Mouse (Mus musculus) ovary, postnatal 10 days (tissue): ENCODE measurements around the gene Irf4.

Source experiments
- DNase-seq: peaks from one replicate; pipeline ENCODE4 v3.0.0; 2022; ENCODE audit warnings: low spot score

The Irf4 gene

DNA sequence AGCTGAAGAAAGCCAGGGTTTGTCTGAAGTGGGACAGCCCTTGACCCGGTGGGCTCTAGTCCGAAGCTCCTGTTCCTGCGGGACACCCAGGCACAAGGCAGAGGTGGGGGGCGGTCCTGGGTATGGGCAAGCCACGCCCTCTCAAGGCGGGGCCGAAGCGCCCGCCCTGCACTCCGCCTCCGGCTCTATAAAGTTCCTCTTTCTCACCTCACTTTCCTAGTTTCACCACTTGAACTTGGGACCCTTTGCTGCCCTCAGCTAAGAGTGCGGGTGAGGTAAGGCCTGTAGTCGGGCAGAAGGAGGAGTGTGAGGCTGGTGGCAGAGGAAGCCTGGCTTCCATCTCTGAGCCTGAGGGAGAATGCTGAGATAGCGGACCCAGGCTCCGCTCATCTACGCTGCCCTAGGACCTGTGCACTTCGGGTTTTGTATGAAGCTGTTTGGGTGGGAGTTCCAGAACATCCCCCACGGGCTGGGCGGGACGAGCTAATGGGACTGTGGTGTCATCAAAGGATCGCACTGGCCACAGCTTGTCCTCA is at the start of gene Irf4:
Gene Irf4 (plus strand): TSS at position 206 of the 536 bp plus-strand sequence.
- DNase-seq: peak; percentile 13

DNA sequence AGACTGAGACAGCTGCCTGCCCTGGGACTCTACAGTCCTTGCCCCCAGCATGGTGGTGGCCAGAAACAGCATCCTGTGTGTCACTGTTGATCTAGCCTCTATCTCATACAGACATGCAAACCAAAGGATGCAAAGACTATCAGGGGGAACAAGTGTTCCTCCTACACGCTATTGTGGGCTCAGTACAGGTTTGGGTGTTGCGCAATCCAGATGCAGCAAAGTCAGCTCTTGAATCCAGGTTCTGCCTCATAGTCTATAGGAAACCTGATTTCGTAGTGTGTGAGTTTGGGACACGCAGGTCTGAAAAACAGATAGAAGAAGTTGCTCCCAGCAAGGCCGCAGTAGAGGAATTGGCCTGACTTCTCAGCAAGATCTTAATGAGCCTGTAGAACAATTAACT is 46.3 kb upstream of the Irf4 start:
- no peak for DNase-seq

DNA sequence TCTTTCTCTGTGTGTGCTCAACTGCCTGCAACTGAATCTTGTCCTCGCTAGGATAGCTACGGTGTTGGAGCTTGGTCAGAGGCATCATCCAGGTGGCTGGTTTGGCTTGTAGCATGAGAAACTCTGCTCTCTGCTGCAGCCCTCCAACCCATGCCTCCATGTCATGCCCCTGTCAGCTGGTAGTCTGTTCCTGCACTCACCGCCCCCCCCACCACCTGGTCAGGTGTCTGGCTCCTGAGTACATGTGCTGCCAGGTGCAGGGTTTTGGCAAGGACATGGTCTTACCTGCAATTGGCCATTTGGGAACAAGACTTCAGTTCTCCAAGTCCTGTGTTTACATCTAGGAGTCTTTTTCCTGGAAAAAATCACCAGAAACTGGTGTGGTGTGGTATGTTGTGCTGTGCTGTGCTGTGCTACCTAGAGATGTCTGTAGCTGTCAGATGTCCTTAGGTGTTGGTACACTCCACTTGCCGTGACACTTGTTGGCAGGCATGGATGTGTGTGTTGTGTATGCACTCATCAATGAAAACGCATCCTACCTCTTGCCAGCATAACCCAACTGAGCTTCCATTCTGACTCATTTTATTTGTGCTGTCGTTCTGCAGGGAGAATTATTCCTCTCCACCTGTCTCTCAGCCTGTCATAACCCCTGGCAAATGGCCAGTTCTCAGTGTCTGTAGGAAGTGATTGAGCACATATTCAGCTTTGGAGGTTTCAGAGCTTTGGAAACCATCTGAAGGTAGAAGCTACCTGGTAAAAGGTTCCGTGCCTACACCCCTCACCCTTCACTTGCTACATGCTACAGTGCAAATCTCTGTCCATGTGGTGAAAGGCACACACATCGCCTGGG is 44.6 kb upstream of the Irf4 start:
- DNase-seq: no peak

DNA sequence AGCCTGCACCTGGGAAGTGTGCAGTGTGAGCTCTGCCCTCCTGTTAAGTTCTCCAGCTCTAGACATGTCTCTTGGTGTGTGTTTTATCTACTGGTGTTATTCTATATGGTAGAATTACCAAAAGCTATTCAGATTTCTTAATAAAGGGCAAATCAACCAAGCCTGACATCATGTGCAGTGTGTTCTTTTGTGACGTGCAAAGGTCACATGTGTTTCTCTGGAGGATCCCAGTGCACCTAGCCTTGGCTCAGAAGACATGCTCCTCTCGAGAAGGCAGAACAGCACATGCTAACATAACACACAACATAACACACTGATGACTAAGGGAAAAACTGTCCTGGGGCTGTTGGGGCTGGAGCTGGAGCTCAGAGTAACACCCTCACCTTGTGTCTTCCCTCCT is 38.0 kb upstream of the Irf4 start:
- DNase-seq: no peak

DNA sequence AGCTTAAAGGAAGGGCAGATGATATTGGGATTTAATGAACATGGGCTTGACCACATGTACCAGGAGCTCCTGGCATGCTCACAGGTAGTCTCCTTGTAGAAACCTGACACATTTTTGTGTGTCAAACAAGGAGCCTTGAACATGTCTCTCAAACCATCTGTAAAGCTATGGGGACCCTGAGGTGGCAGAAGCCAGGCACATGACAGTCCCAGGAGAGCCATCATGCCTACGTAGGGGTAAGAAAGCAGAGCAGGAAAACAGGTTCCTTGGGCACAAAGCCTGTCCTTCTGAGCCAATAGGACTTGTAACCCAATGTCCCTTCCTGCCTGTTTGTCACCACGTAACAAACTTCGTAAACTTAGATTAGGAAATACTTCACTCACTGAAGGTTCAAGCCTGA is 37.3 kb upstream of the Irf4 start:
- DNase-seq: no peak

DNA sequence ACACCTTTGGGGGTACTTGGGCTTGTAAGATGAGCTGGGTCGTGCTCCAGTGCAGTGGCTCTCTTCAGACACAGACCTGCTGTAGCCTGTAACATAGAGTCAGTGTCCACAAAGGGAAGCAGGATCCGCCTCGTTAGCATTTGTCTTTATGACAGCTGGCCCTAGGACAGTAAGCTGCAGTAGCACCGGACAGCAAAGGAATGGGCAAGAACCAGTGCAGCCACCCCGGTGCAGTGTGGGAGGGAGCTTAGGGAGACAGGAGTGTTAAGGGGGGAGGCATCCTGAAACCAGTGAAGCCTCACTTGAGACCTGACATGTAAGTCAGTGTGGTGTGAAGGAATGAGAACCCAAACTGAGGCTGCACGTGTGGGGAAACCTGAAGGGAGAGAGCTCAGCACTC is 36.7 kb upstream of the Irf4 start:
- DNase-seq: no peak

DNA sequence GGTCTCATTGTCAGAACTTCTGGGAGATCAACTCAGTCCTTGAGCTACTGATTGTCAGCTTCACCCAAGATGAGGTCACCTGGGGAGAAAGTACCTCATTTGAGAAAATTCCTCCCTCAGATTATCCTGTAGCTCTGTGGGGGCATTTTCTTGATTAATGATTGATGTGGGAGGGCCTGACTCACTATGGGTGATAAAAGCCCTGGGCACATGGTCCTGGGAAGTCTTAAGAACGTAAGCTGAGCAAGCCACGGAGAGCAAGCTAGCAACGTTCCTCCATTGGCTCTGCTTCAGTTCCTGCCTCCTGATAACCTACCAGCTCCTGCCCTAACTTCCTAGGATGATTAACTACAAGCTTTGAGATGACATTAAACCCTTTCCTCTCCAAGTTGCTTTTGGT is 35.4 kb upstream of the Irf4 start:
- no peak for DNase-seq

DNA sequence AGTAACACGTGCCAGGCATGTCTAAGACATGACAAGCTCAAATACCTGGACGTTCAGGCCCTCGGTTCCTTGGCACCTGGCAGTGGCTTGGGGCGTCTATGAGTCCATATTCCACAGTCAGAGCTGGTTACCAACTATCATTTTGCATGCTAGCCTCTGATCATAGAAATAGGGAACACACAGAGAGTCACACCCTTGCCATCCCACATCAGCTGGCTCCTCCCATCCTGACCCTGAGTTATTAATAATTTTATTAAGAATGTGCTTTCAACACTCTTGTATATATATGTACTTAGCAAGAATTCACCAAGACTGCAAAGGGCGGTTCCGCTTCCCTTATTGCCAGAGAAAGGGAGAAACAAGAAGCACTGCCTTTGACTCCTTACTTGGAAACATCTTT is 34.5 kb upstream of the Irf4 start:
- no peak for DNase-seq

DNA sequence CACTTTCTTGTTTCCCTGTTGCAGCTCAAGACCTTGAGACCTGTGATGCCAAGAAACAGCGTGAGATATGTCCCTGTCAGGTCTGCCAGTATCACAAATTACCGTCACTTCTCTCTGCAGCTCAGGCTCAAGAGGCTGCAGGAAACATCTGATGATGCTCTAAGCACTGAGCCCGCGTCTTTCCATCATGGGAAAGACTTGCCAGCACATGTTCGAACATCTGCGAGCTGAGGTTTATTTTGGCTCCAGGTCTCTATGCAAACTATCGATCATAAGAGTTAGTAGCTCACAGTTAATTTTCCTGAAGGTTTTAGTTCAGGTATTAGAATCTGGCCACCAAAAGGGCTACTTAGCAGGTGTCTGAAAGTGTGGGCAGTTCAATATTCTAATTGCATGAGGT is 34.0 kb upstream of the Irf4 start:
- no peak for DNase-seq

DNA sequence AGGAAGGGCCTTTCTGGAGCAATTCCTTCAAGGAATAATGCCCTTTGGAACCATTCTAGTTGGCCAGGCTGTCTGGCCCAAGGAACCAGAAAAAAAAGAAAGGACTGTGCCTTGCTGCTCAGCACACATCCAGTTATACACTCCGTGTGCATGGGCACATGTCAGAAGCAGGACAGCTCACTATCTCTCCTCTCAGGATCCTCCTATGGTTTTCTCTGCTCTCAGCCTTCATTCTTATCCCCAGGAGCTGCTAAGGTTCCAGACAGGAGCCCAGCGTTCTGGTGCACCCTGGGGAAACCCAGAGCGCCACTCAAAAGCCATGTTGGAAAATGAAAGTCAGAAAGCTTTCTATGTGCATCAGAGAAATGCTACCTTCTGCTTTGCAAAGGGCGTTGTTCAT is 33.5 kb upstream of the Irf4 start:
- DNase-seq: no peak

DNA sequence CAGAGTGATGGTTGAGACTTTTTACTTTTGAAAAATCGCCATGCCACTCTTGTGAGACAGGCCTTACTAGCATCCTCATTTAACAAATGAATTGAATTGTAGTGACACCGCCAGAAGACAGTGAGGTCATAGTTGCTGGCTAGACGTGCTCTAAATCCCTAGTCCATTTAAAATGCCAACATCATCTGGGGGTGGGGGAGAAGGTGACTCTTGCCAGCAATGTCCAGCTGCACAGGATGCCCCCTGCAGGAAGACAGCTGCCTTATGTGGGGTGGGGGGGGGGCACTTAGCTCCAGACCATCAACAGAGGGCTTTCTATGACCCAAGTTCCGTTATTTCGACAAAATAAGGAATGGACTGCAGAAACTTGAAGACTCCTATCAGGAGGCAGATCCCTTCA is 32.4 kb upstream of the Irf4 start:
- no peak for DNase-seq

DNA sequence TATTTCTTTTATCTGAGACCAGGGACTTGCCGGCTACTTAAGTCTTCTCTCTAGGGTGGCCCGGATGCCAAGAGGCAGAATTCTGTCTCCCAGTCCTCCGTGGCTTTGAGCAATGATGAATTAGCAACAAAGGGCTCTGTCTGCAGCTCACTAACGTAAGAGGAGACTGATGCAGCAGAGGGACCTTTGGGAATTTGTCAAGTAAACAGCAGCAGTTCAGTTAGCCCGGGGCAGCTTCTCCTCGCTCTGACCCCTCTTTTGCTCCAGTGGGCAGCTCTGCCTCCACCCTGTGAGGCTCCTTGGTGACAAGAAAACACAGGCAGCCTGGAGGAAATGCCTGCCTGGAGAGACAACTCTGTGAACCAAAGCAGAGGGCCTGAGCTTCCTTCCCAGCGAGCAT is 26.4 kb upstream of the Irf4 start:
- no peak for DNase-seq

DNA sequence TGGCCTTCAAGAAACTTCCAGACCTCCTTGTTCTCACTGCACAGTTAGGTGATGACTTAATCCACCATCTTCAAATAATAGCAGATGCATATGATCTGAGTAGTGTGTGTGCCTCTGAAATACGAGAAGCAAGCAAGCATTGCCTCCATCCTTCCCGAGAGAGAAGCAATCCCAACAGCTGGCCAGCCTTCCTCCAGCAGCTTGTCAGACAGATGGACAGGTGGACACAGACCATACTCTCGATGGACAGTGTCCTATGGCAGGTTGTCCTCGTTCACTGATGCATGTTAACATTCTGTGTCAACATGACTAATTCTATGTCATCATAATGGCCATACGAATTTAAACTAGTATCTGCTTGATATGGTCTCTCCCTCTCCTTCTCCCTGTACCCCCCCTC is 25.8 kb upstream of the Irf4 start:
- no peak for DNase-seq

DNA sequence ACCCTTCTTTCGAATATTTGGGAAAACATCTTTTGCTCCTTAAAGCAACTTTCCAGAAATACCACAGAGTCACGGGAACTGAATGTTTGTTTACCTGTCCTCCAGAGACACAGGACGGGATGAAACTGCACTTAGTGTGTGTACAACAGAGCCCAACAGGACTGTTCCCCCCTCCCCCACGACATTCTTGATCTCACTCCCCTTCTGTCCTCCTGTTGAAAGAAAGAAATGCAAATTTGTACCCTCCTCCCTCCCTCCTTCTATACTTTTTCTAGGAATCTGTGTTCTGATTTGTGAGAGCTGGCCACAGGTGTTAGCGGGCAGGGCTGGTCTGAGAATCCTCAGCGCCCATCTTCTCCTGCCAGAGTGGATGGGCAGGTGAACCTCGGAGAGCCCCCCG is 25.2 kb upstream of the Irf4 start:
- DNase-seq: no peak

DNA sequence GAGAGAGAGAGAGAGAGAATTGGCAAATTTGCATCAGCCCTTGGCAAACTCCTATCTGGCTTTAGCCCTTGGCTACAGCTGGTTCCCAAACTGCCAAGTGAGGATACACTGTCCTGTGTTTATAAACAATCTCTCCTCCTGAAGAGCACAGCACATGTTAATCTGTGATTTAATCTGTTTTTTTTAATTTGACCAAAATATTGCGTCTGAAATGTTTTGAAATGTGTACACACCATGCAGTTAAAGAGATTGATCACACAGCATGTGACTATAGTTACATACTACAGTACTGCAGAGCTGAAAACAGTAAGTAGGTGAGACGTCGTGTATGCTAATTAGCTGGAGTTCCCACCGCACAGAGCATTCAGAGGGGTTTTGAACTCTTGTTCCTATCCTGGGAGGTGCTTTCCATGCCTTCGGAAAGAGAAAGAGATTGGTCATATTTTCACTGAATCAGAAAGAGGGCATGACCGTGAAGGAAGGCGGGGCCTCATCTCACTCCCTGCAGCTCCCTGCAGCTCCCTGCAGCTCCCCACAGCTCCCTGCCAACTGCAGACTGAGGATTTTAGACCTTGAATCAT is 24.2 kb upstream of the Irf4 start:
- no peak for DNase-seq

DNA sequence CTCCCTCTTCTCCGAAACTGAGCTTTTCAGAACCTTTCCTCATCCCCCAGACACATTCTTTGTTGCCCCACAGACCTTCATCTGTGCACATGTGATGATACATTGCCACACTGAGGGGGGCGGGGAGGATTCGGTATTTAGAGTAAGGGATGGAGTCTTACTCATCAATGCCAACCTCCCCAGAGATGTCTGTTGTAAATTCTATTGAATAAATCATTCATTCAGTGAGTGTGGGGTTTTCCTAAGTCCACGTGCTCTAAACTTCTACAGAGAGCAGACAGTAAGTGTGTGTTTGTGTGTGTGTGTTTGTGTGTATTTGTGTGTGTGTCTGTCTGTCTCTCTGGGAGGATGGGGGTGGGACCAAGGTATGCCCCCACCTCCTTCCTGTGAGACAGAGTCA is 22.1 kb upstream of the Irf4 start:
- no peak for DNase-seq

DNA sequence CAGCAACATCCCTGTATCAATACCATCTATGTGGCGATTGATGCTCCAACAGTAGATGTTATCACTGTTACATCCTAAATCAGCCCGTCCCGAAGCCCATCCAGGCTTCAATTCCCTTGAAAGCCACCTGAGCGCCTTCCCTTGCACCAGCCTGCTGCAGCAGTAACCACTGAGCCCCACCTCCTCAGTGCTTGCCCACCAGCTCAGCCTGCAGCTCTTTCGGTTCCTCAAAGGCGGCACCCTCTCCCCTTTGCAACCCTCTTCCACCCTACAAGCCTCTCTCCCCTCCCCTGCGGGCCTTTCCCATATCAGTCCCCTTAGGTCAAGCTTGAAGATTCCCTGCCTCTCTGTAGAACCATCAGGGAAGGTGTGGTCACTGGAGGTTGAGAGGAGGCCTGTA is 20.9 kb upstream of the Irf4 start:
- no peak for DNase-seq

DNA sequence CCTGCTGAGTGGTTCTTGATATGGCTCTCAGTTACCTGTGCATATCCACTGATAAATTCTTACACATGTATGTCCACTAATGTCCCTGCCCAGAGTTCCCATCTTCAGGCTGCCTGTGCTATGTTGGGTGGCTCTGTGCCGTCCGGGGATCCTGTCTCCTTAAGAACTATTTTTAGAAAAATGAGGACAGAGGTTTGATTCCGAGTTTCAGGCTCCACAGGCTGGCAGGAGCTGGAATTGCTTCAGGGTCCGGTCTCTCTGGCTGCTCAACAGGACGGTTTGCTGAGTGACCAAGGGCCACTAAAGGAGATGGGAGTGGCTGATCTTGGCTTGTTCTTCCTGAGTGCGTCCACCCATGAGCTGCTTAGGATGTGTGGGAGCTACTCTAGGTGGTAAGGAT is 19.8 kb upstream of the Irf4 start:
- no peak for DNase-seq

DNA sequence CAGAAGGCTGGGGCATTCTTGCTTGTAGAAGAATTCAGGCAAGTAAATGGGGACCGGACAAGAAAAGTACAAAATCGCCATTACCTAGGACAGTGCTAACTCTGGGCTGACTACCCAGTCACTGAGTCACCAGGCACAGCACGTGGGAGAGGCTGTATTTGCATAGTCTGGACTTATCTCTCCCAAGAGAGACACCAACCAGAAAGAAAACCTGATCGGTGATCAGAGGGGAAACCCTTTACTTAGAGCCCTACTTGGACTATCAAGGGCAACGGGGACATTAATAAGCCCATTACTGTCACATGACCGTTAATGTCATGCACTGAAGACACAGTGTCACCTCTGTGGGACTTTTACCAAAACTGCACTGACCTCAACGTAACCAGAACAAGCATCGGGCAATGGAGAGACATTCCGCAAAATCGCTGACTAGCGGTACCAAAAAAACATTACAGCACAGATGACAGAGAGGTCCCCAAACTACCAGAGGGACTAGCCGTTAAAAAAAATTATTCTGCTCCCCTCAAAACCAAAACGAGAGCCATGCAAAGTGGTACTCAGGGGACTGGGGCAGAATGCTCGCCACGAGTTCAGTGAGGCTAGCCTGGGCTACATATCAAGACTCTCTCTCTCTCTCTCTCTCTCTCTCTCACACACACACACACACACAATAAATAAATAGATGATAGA is 18.8 kb upstream of the Irf4 start:
- no peak for DNase-seq

DNA sequence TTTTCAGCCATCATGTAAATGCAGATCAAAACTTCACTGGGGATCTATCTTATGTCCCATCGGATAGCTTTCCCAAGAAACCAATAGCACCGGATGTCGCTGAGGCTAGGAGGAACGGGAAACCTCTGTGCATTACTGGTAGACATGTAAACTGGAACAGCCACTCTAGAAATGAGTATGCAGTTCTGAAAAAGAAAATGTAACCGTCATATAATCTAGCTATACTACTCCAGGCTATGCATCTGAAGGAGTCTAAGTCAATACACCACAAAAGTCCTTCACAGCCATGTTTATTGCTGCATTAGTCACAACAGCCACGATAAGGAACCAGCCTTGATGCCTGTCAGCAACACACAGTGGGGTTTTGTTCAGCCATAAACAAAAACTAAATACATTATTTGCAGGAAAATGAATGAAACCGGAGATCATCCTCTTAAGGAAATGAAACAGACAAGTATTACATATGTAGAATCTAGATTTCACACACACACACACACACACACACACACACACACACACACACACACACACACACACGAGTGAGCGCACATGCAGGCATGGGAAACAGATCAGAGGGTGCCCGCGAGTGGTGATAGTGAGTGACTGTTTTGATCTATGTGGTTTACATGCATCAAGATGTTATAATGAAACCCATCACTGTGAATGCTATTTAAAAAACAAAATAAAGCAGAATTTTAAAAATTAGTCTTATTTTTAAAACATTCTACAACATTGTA is 16.1 kb upstream of the Irf4 start:
- DNase-seq: no peak

DNA sequence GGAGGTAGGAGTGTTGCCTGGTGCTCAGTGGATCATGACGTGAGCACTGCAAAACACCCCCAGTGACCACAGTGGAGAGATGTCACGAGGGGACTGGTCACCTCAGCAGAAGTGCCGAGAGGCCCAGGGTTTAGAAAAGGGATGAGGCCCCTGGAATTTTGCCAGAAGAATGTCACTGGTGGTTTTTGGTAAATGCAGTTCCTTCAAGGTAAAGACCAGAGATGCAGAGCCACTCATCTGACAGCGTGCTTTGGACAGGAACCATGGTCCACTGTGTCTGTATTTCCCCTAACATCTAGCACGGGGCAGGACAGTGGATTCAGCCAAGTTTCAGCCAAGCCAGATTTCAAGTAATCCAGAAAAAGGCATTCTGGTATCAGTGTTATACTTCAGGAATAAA is 12.3 kb upstream of the Irf4 start:
- no peak for DNase-seq

DNA sequence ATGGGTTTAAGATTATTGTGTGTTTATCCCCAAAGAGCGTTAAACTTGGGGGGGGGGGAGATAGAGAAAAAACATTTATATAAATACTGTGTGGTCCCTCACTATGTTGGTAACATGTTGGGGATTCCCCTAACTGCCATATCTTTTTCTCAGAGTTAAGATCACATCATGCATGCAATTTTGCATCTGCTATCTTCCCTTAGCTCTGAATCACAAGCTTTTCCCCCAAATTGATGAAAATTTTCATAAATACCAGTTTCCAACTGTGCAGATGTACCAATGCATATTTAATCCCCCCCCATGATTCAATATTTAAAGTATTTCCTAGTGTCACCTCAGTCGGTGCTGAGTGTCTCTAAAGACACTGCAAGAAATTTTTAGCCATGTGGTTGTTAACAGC is 11.8 kb upstream of the Irf4 start:
- DNase-seq: no peak
